Mouse (Mus musculus): ENCODE measurements around the gene Trim63. TPM values are rescaled to one million over a fixed set of nuclear protein-coding genes. Genes with fewer than 3 reads are reported as not detected.

The Trim63 gene
- polyA plus RNA-seq, 1 experiment: 0.46 TPM

- H3K27ac ChIP-seq (ENCODE audit: insufficient read depth, low read depth, low read length): no peak overlapping the region
- 82% methylated on average over 7 of the region's 7 CpGs for WGBS
- TF ChIP-seq CTCF (IDR thresholded peaks at IDR 0.05; ENCODE audit: extremely low read depth, insufficient read length, insufficient replicate concordance, low read depth, low read length) (no peak), POLR2A (IDR thresholded peaks at IDR 0.05; ENCODE audit: low read depth, low read length) (no peak)
- no peak overlapping the region for H3K4me3 ChIP-seq (ENCODE audit: low read depth, low read length)
- H3K27me3 ChIP-seq (ENCODE audit: control insufficient read depth, insufficient read depth, low read length): no peaks in the 10 kb centered on the region
- peaks cover 35% of the 10 kb centered on the region for H3K4me1 ChIP-seq (ENCODE audit: control insufficient read depth, insufficient read depth, insufficient read length, low read length)
- H3K36me3 ChIP-seq (ENCODE audit: control insufficient read depth, insufficient read depth, low read length): peaks cover 20% of the 10 kb centered on the region
Observed at GRCm38 (mm10) chr4:134349829-134350228, 34.9 kb downstream of the Trim63 start.

GRCm38 (mm10) chr4:134350641-134351040 lies 35.7 kb downstream of the Trim63 start:
- TF ChIP-seq POLR2A (IDR thresholded peaks at IDR 0.05; ENCODE audit: low read depth, low read length) (no peak), CTCF (IDR thresholded peaks at IDR 0.05; ENCODE audit: extremely low read depth, insufficient read length, insufficient replicate concordance, low read depth, low read length) (no peak)
- Histone ChIP-seq H3K27me3 (ENCODE audit: control insufficient read depth, insufficient read depth, low read length) (no peaks in the 10 kb centered on the region), H3K27ac (ENCODE audit: insufficient read depth, low read depth, low read length) (no peak overlapping the region), H3K4me3 (ENCODE audit: low read depth, low read length) (no peak overlapping the region), H3K4me1 (ENCODE audit: control insufficient read depth, insufficient read depth, insufficient read length, low read length) (peaks cover 42% of the 10 kb centered on the region), H3K36me3 (ENCODE audit: control insufficient read depth, insufficient read depth, low read length) (peaks cover 20% of the 10 kb centered on the region)
- WGBS: 85% methylated on average over 6 of the region's 6 CpGs

GRCm38 (mm10) chr4:134351329-134352260 lies 36.7 kb downstream of the Trim63 start:
- WGBS: 50% methylated on average over 18 of the region's 18 CpGs
- Histone ChIP-seq H3K27ac (ENCODE audit: insufficient read depth, low read depth, low read length) (no peak overlapping the region), H3K4me1 (ENCODE audit: control insufficient read depth, insufficient read depth, insufficient read length, low read length) (peaks cover 43% of the 10 kb centered on the region), H3K4me3 (ENCODE audit: low read depth, low read length) (no peak overlapping the region), H3K27me3 (ENCODE audit: control insufficient read depth, insufficient read depth, low read length) (no peaks in the 10 kb centered on the region), H3K36me3 (ENCODE audit: control insufficient read depth, insufficient read depth, low read length) (peaks cover 18% of the 10 kb centered on the region)
- TF ChIP-seq CTCF (IDR thresholded peaks at IDR 0.05; ENCODE audit: extremely low read depth, insufficient read length, insufficient replicate concordance, low read depth, low read length) (no peak), POLR2A (IDR thresholded peaks at IDR 0.05; ENCODE audit: low read depth, low read length) (0 out of 2 replicates have a peak, but pooled peaks have one; percentile 21)

- Histone ChIP-seq H3K4me1 (ENCODE audit: control insufficient read depth, insufficient read depth, insufficient read length, low read length) (peaks cover 44% of the 10 kb centered on the region), H3K4me3 (ENCODE audit: low read depth, low read length) (no peak overlapping the region), H3K27ac (ENCODE audit: insufficient read depth, low read depth, low read length) (no peak overlapping the region), H3K36me3 (ENCODE audit: control insufficient read depth, insufficient read depth, low read length) (peaks cover 14% of the 10 kb centered on the region), H3K27me3 (ENCODE audit: control insufficient read depth, insufficient read depth, low read length) (no peaks in the 10 kb centered on the region)
- no peak for TF ChIP-seq CTCF (IDR thresholded peaks at IDR 0.05; ENCODE audit: extremely low read depth, insufficient read length, insufficient replicate concordance, low read depth, low read length)
- no peak for TF ChIP-seq POLR2A (IDR thresholded peaks at IDR 0.05; ENCODE audit: low read depth, low read length)
- WGBS: 86% methylated on average over 12 of the region's 12 CpGs
Observed at GRCm38 (mm10) chr4:134352261-134352707, 37.4 kb downstream of the Trim63 start.

GRCm38 (mm10) chr4:134352929-134353328 lies 38.0 kb downstream of the Trim63 start:
- TF ChIP-seq CTCF (IDR thresholded peaks at IDR 0.05; ENCODE audit: extremely low read depth, insufficient read length, insufficient replicate concordance, low read depth, low read length) (no peak), POLR2A (IDR thresholded peaks at IDR 0.05; ENCODE audit: low read depth, low read length) (no peak)
- H3K4me1 ChIP-seq (ENCODE audit: control insufficient read depth, insufficient read depth, insufficient read length, low read length): peaks cover 40% of the 10 kb centered on the region
- H3K27ac ChIP-seq (ENCODE audit: insufficient read depth, low read depth, low read length): peak overlapping the region; percentile 82; the same call in 1 of the 2 replicates
- no peak overlapping the region for H3K4me3 ChIP-seq (ENCODE audit: low read depth, low read length)
- peaks cover 14% of the 10 kb centered on the region for H3K36me3 ChIP-seq (ENCODE audit: control insufficient read depth, insufficient read depth, low read length)
- 69% methylated on average over 7 of the region's 7 CpGs for WGBS
- H3K27me3 ChIP-seq (ENCODE audit: control insufficient read depth, insufficient read depth, low read length): no peaks in the 10 kb centered on the region

GRCm38 (mm10) chr4:134353527-134354409 lies 38.8 kb downstream of the Trim63 start:
- H3K27ac ChIP-seq (ENCODE audit: insufficient read depth, low read depth, low read length): peak overlapping the region; percentile 82
- H3K4me3 ChIP-seq (ENCODE audit: low read depth, low read length): no peak overlapping the region
- peaks cover 14% of the 10 kb centered on the region for H3K36me3 ChIP-seq (ENCODE audit: control insufficient read depth, insufficient read depth, low read length)
- H3K4me1 ChIP-seq (ENCODE audit: control insufficient read depth, insufficient read depth, insufficient read length, low read length): peaks cover 38% of the 10 kb centered on the region
- WGBS: 38% methylated on average over 5 of the region's 5 CpGs
- TF ChIP-seq CTCF (IDR thresholded peaks at IDR 0.05; ENCODE audit: extremely low read depth, insufficient read length, insufficient replicate concordance, low read depth, low read length): no peak
- no peaks in the 10 kb centered on the region for H3K27me3 ChIP-seq (ENCODE audit: control insufficient read depth, insufficient read depth, low read length)

Data from small intestine, adult 2 months (tissue).